In the genomic region with DNA sequence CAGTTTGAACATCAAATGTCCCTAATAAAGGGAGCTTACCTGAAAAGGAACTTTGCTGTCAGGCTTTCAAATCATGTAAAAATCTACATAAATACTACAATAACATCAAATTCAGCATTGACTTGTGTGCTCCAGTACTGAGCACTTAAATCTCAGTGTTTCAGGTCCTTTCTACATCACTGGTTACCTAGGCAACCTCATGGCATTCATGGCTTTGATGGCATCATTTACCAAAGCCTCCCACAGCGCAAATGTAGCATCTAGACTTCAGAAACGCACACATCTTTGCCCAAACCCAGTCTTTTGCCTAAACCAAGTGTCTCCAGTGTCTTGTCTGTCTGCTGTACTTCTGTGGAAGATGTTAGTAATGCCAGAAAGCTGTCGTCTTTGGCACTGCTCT, we compare ENCODE assay signal across 28 mouse cellular contexts.
DNase-seq lines count a peak whose midpoint lies in the region; ATAC-seq and TF ChIP-seq lines count a peak whose summit lies in the region.
"Had no signal": no experiment of that assay in that cellular context is flagged by ENCODE, and none has a peak within 500 bp of the region (broad histone marks: within the 10 kb centered on the region; RNA-seq: fewer than 3 reads in every experiment).

No protein-coding gene starts in this region.

- no peak overlapping the region for H3K4me2 ChIP-seq in forebrain, embryonic 14.5 days (ENCODE audit: low read length)
- H3K4me2 ChIP-seq in hindbrain, postnatal 0 days (ENCODE audit: low read depth, low read length) = no peak overlapping the region
- H3K4me2 ChIP-seq in hindbrain, embryonic 11.5 days (replicated peaks; ENCODE audit: low read depth, low read length) = no peak overlapping the region
- no peak overlapping the region for H3K4me2 ChIP-seq in midbrain, embryonic 14.5 days (ENCODE audit: low read length)
- H3K4me2 ChIP-seq in midbrain, embryonic 15.5 days = no peak overlapping the region
- H3K4me2 ChIP-seq: forebrain, embryonic 13.5 days; heart, embryonic 13.5 days; hindbrain, embryonic 12.5 days; hindbrain, embryonic 15.5 days had no signal

- 51% methylated on average over 3 of the region's 3 CpGs for WGBS in forebrain, embryonic 14.5 days
- WGBS in forebrain, embryonic 10.5 days = 72% methylated on average over 3 of the region's 3 CpGs
- 51% methylated on average over 3 of the region's 3 CpGs for WGBS in hindbrain, postnatal 0 days
- 71% methylated on average over 3 of the region's 3 CpGs for WGBS in hindbrain, embryonic 11.5 days
- 40% methylated on average over 3 of the region's 3 CpGs for WGBS in midbrain, embryonic 14.5 days
- WGBS in midbrain, embryonic 15.5 days = 46% methylated on average over 3 of the region's 3 CpGs

- ATAC-seq in forebrain, embryonic 14.5 days = no peak
- ATAC-seq in hindbrain, postnatal 0 days = no peak
- no peak for ATAC-seq in hindbrain, embryonic 11.5 days (ENCODE audit: low FRiP score)
- ATAC-seq in midbrain, embryonic 14.5 days (ENCODE audit: low FRiP score, low TSS enrichment) = no peak
- ATAC-seq in midbrain, embryonic 15.5 days (replicated peaks) = no peak
- ATAC-seq: forebrain, embryonic 13.5 days; intestine, postnatal 0 days; Patski had no signal

- TF ChIP-seq POLR2A in brain, embryonic 14.5 days (IDR thresholded peaks at IDR 0.05; ENCODE audit: borderline replicate concordance, extremely low read depth, insufficient read depth, insufficient read length, poor library complexity, severe bottlenecking) = no peak

- peak; percentile 24 for DNase-seq in forebrain, embryonic 14.5 days (ENCODE audit: low spot score)
- DNase-seq in forebrain, embryonic 10.5 days (ENCODE audit: extremely low spot score, low spot score) = no peak
- peak; percentile 46 for DNase-seq in hindbrain, postnatal 0 days (ENCODE audit: low spot score)
- DNase-seq in hindbrain, embryonic 11.5 days (ENCODE audit: low spot score) = no peak
- DNase-seq in midbrain, embryonic 14.5 days = peak; percentile 51
- DNase-seq in brain, embryonic 14.5 days (ENCODE audit: low read depth) = peak; percentile 56
- DNase-seq: adrenal gland, postnatal 10 days; adrenal gland, postnatal 36 days; B cell, adult 2 months; cerebellum, adult 11-12 months; cerebellum, adult 9-10 months; cerebellum, postnatal 14 days; gastrocnemius, adult 2 months; gastrocnemius, postnatal 14 days; heart, adult 18-20 months; heart, postnatal 14 days; heart, postnatal 4 days; kidney, adult 2 months had no signal

- no peak overlapping the region for H3K9ac ChIP-seq in forebrain, embryonic 14.5 days (ENCODE audit: low read length)
- H3K9ac ChIP-seq in hindbrain, postnatal 0 days (replicated peaks; ENCODE audit: low read length) = no peak overlapping the region
- H3K9ac ChIP-seq in hindbrain, embryonic 11.5 days (ENCODE audit: low read depth, low read length) = no peak overlapping the region
- no peak overlapping the region for H3K9ac ChIP-seq in midbrain, embryonic 14.5 days (replicated peaks; ENCODE audit: low read length)
- no peak overlapping the region for H3K9ac ChIP-seq in midbrain, embryonic 15.5 days
- H3K9ac ChIP-seq: forebrain, embryonic 13.5 days; heart, embryonic 13.5 days; hindbrain, embryonic 12.5 days; hindbrain, embryonic 15.5 days had no signal

- H3K27ac ChIP-seq in forebrain, embryonic 14.5 days (ENCODE audit: low read depth, low read length) = no peak overlapping the region
- H3K27ac ChIP-seq in forebrain, embryonic 10.5 days = no peak overlapping the region
- no peak overlapping the region for H3K27ac ChIP-seq in hindbrain, postnatal 0 days
- H3K27ac ChIP-seq in hindbrain, embryonic 11.5 days (ENCODE audit: low read depth, low read length) = no peak overlapping the region
- no peak overlapping the region for H3K27ac ChIP-seq in midbrain, embryonic 14.5 days (replicated peaks; ENCODE audit: low read depth, low read length)
- H3K27ac ChIP-seq in midbrain, embryonic 15.5 days = no peak overlapping the region
- H3K27ac ChIP-seq: forebrain, embryonic 13.5 days; gastrocnemius, adult 2 months; heart, embryonic 10.5 days; heart, embryonic 13.5 days; hindbrain, embryonic 12.5 days; hindbrain, embryonic 15.5 days had no signal

- H3K36me3 ChIP-seq in forebrain, embryonic 14.5 days (ENCODE audit: control insufficient read depth, insufficient read depth, low read length) = no peaks in the 10 kb centered on the region
- no peaks in the 10 kb centered on the region for H3K36me3 ChIP-seq in forebrain, embryonic 10.5 days (replicated peaks)
- H3K36me3 ChIP-seq in hindbrain, postnatal 0 days (ENCODE audit: insufficient read depth, low read length) = no peaks in the 10 kb centered on the region
- H3K36me3 ChIP-seq in hindbrain, embryonic 11.5 days (ENCODE audit: control insufficient read depth, insufficient read depth, low read length) = no peaks in the 10 kb centered on the region
- no peaks in the 10 kb centered on the region for H3K36me3 ChIP-seq in midbrain, embryonic 14.5 days (ENCODE audit: control insufficient read depth, insufficient read depth, low read length)
- H3K36me3 ChIP-seq in midbrain, embryonic 15.5 days (replicated peaks) = no peaks in the 10 kb centered on the region
- H3K36me3 ChIP-seq: G1E; hindbrain, embryonic 12.5 days; hindbrain, embryonic 15.5 days had no signal

- H3K4me3 ChIP-seq in forebrain, embryonic 14.5 days (ENCODE audit: low read depth, low read length) = no peak overlapping the region
- H3K4me3 ChIP-seq in forebrain, embryonic 10.5 days = no peak overlapping the region
- H3K4me3 ChIP-seq in hindbrain, postnatal 0 days (ENCODE audit: low read length) = no peak overlapping the region
- no peak overlapping the region for H3K4me3 ChIP-seq in hindbrain, embryonic 11.5 days (ENCODE audit: low read depth, low read length)
- H3K4me3 ChIP-seq in midbrain, embryonic 14.5 days (replicated peaks; ENCODE audit: low read depth, low read length) = no peak overlapping the region
- H3K4me3 ChIP-seq in midbrain, embryonic 15.5 days = no peak overlapping the region
- H3K4me3 ChIP-seq: forebrain, embryonic 13.5 days; gastrocnemius, adult 2 months; heart, embryonic 10.5 days; heart, embryonic 13.5 days; hindbrain, embryonic 12.5 days; hindbrain, embryonic 15.5 days had no signal

- no peaks in the 10 kb centered on the region for H3K27me3 ChIP-seq in forebrain, embryonic 14.5 days (replicated peaks; ENCODE audit: control insufficient read depth, insufficient read depth, low read length)
- no peaks in the 10 kb centered on the region for H3K27me3 ChIP-seq in forebrain, embryonic 10.5 days (ENCODE audit: poor library complexity, severe bottlenecking)
- no peaks in the 10 kb centered on the region for H3K27me3 ChIP-seq in hindbrain, postnatal 0 days (ENCODE audit: insufficient read depth, low read length)
- no peaks in the 10 kb centered on the region for H3K27me3 ChIP-seq in hindbrain, embryonic 11.5 days (ENCODE audit: control insufficient read depth, insufficient read depth, low read length)
- no peaks in the 10 kb centered on the region for H3K27me3 ChIP-seq in midbrain, embryonic 14.5 days (ENCODE audit: control insufficient read depth, insufficient read depth, low read length)
- H3K27me3 ChIP-seq in midbrain, embryonic 15.5 days (replicated peaks) = no peaks in the 10 kb centered on the region
- H3K27me3 ChIP-seq: CH12.LX; forebrain, embryonic 13.5 days; heart, embryonic 13.5 days; hindbrain, embryonic 12.5 days; hindbrain, embryonic 15.5 days; Patski had no signal

- no peaks in the 10 kb centered on the region for H3K9me3 ChIP-seq in forebrain, embryonic 14.5 days (replicated peaks; ENCODE audit: control insufficient read depth, low read length)
- H3K9me3 ChIP-seq in forebrain, embryonic 10.5 days = no peaks in the 10 kb centered on the region
- no peaks in the 10 kb centered on the region for H3K9me3 ChIP-seq in hindbrain, postnatal 0 days (ENCODE audit: low read length)
- H3K9me3 ChIP-seq in hindbrain, embryonic 11.5 days (ENCODE audit: control insufficient read depth, low read length) = no peaks in the 10 kb centered on the region
- H3K9me3 ChIP-seq in midbrain, embryonic 14.5 days (ENCODE audit: control insufficient read depth, low read length) = no peaks in the 10 kb centered on the region
- no peaks in the 10 kb centered on the region for H3K9me3 ChIP-seq in midbrain, embryonic 15.5 days
- H3K9me3 ChIP-seq: forebrain, embryonic 13.5 days; hindbrain, embryonic 15.5 days had no signal

- H3K4me1 ChIP-seq in forebrain, embryonic 14.5 days (ENCODE audit: control insufficient read depth, insufficient read depth, low read length) = no peaks in the 10 kb centered on the region
- peaks cover 10% of the 10 kb centered on the region for H3K4me1 ChIP-seq in forebrain, embryonic 10.5 days
- H3K4me1 ChIP-seq in hindbrain, postnatal 0 days (ENCODE audit: insufficient read depth, low read length) = no peaks in the 10 kb centered on the region
- no peaks in the 10 kb centered on the region for H3K4me1 ChIP-seq in hindbrain, embryonic 11.5 days (replicated peaks; ENCODE audit: control insufficient read depth, insufficient read depth, low read length)
- H3K4me1 ChIP-seq in midbrain, embryonic 14.5 days (ENCODE audit: control insufficient read depth, insufficient read depth, low read length) = no peaks in the 10 kb centered on the region
- no peaks in the 10 kb centered on the region for H3K4me1 ChIP-seq in midbrain, embryonic 15.5 days
- H3K4me1 ChIP-seq: forebrain, embryonic 13.5 days; heart, embryonic 10.5 days; hindbrain, embryonic 12.5 days; hindbrain, embryonic 15.5 days had no signal

- no peak for TF ChIP-seq CTCF in hindbrain, postnatal 0 days (IDR thresholded peaks at IDR 0.05; ENCODE audit: low read depth)
- no peak for TF ChIP-seq CTCF in brain, embryonic 14.5 days (IDR thresholded peaks at IDR 0.05; ENCODE audit: borderline replicate concordance, extremely low read depth, insufficient read depth, insufficient read length)

Comparison
In these comparisons a context has a peak if more than half of its experiments do, and no peak if none do; other contexts are left out.
1. DNase-seq: peak in forebrain, embryonic 14.5 days (single experiment), hindbrain, postnatal 0 days (single experiment), midbrain, embryonic 14.5 days (single experiment) and brain, embryonic 14.5 days (single experiment); none in forebrain, embryonic 10.5 days (single experiment) and hindbrain, embryonic 11.5 days (single experiment).